Mouse (Mus musculus) MEL (cell line): ENCODE measurements at regions not wholly inside any gene's neighbourhood (a gene's known extent, or its start where the extent isn't known, plus 50 kb on each side); places are given as distances from the start of the nearest gene placed in this dataset.

Source experiments
- CHD2 ChIP-seq: IDR thresholded peaks from 2 replicates; pipeline ENCODE4 v1.6.1; 2011; ENCODE audit warnings: low read length, improper control_type of control experiment
- JUND ChIP-seq: IDR thresholded peaks from 2 replicates; pipeline ENCODE4 v1.6.1; 2011; ENCODE audit warnings: low read depth, mild to moderate bottlenecking, improper control_type of control experiment, low read length
- MAFK ChIP-seq: IDR thresholded peaks from 2 replicates; pipeline ENCODE4 v1.6.1; 2011; ENCODE audit warnings: low read depth, mild to moderate bottlenecking, low read length, improper control_type of control experiment, borderline replicate concordance
- NELFE ChIP-seq: IDR thresholded peaks from 2 replicates; pipeline ENCODE4 v1.6.1; 2011; ENCODE audit warnings: low read depth, low read length, improper control_type of control experiment
- POLR2A ChIP-seq, 2 experiments: IDR thresholded peaks; 2 replicates each; pipeline ENCODE4 v1.6.1; 2011 to 2012; ENCODE audit warnings: low read length in 2 of 2, mild to moderate bottlenecking in 2 of 2, control low read depth in 1 of 2, improper control_type of control experiment in 1 of 2, low read depth in 1 of 2, moderate library complexity in 1 of 2; ENCODE audit not compliant: control insufficient read depth in 1 of 2, insufficient read depth in 1 of 2, poor library complexity in 1 of 2
- POLR2AphosphoS5 ChIP-seq: IDR thresholded peaks from 2 replicates; pipeline ENCODE4 v1.6.1; 2012; ENCODE audit warnings: low read depth, borderline replicate concordance, mild to moderate bottlenecking, inconsistent platforms, low read length, moderate library complexity, mixed read lengths
- RCOR1 ChIP-seq: IDR thresholded peaks from 2 replicates; pipeline ENCODE4 v1.6.1; 2012; ENCODE audit warnings: low read depth, mild to moderate bottlenecking, inconsistent platforms, low read length, improper control_type of control experiment
- TAL1 ChIP-seq: IDR thresholded peaks from 2 replicates; pipeline ENCODE4 v1.6.1; 2012; ENCODE audit warnings: mild to moderate bottlenecking, inconsistent platforms, low read length, moderate library complexity, mixed read lengths
- ZC3H11A ChIP-seq: IDR thresholded peaks from 2 replicates; pipeline ENCODE4 v1.6.1; 2012; ENCODE audit warnings: low read depth, mild to moderate bottlenecking, inconsistent platforms, low read length, improper control_type of control experiment
- ZMIZ1 ChIP-seq: IDR thresholded peaks from 2 replicates; pipeline ENCODE4 v1.6.1; 2012; ENCODE audit warnings: low read depth, mild to moderate bottlenecking, inconsistent platforms, low read length, improper control_type of control experiment, moderate library complexity

GRCm38 (mm10) chr3:149295257-149295831, 305.0 kb upstream of the Adgrl2 start:
- TF ChIP-seq POLR2AphosphoS5 (no peak), JUND (no peak), POLR2A (IDR thresholded peaks at IDR 0.05; ENCODE audit: control insufficient read depth in 1 of 2, insufficient read depth in 1 of 2, low read depth in 1 of 2, low read length in 2 of 2, poor library complexity in 1 of 2) (no peak), RCOR1 (no peak), ZMIZ1 (no peak), MAFK (no peak), TAL1 (no peak), ZC3H11A (no peak), CHD2 (no peak), NELFE (no peak)
